Mouse (Mus musculus): Measurements from ENCODE around the gene Ptprk.

GRCm38 (mm10) chr10:28401796-28402195, 327.2 kb downstream of the Ptprk start:
- TF ChIP-seq CTCF (conservative IDR thresholded peaks at IDR 0.05; ENCODE audit: low read length) (no peak), NANOG (IDR thresholded peaks at IDR 0.05; ENCODE audit: borderline replicate concordance, low read length) (no peak), POU5F1 (IDR thresholded peaks at IDR 0.05; ENCODE audit: borderline replicate concordance, low read length) (no peak)

All from E14TG2a.4 (cell line).